Mouse (Mus musculus): Measurements from ENCODE around the gene Aff1.
A peak's percentile ranks its signal among the peaks of the same experiment; 100 is the strongest.

Aff1 gene

GRCm38 (mm10) chr5:103691624-103692530, at the start of gene Aff1:
Gene Aff1, plus strand, starts transcription at chr5:103692374.
- DNase-seq (ENCODE audit: low spot score in 2 of 2), result peak; percentile 89 to 90

GRCm38 (mm10) chr5:103644167-103644566, 48.0 kb upstream of the Aff1 start:
- DNase-seq (ENCODE audit: low spot score in 2 of 2), result no peak

- DNase-seq (ENCODE audit: low spot score in 2 of 2), result no peak
Observed at GRCm38 (mm10) chr5:103647320-103647719, 44.9 kb upstream of the Aff1 start.

GRCm38 (mm10) chr5:103654225-103654624, 37.9 kb upstream of the Aff1 start:
- no peak for DNase-seq (ENCODE audit: low spot score in 2 of 2)

- DNase-seq (ENCODE audit: low spot score in 2 of 2), result no peak
Observed at GRCm38 (mm10) chr5:103654780-103655179, 37.4 kb upstream of the Aff1 start.

GRCm38 (mm10) chr5:103655346-103656118, 36.6 kb upstream of the Aff1 start, which contains the start of gene 1700016H13Rik:
Gene 1700016H13Rik, minus strand, starts transcription at chr5:103656010.
- DNase-seq (ENCODE audit: low spot score in 2 of 2), result peak; percentile 65 to 67

- no peak for DNase-seq (ENCODE audit: low spot score in 2 of 2)
Observed at GRCm38 (mm10) chr5:103658921-103659320, 33.3 kb upstream of the Aff1 start.

- DNase-seq (ENCODE audit: low spot score in 2 of 2), result peak; percentile 23 to 43
Observed at GRCm38 (mm10) chr5:103659571-103659970, 32.6 kb upstream of the Aff1 start.

- DNase-seq (ENCODE audit: low spot score in 2 of 2), result no peak
Observed at GRCm38 (mm10) chr5:103664932-103665331, 27.2 kb upstream of the Aff1 start.

GRCm38 (mm10) chr5:103665876-103666275, 26.3 kb upstream of the Aff1 start:
- no peak for DNase-seq (ENCODE audit: low spot score in 2 of 2)

- DNase-seq (ENCODE audit: low spot score in 2 of 2), result no peak
Observed at GRCm38 (mm10) chr5:103671858-103672257, 20.3 kb upstream of the Aff1 start.

- no peak for DNase-seq (ENCODE audit: low spot score in 2 of 2)
Observed at GRCm38 (mm10) chr5:103673611-103674010, 18.6 kb upstream of the Aff1 start.

GRCm38 (mm10) chr5:103674482-103674881, 17.7 kb upstream of the Aff1 start:
- no peak for DNase-seq (ENCODE audit: low spot score in 2 of 2)

GRCm38 (mm10) chr5:103676289-103676881, 15.8 kb upstream of the Aff1 start:
- no peak for DNase-seq (ENCODE audit: low spot score in 2 of 2)

- no peak for DNase-seq (ENCODE audit: low spot score in 2 of 2)
Observed at GRCm38 (mm10) chr5:103677894-103678293, 14.3 kb upstream of the Aff1 start.

GRCm38 (mm10) chr5:103678974-103679373, 13.2 kb upstream of the Aff1 start:
- DNase-seq (ENCODE audit: low spot score in 2 of 2), result no peak

- DNase-seq (ENCODE audit: low spot score in 2 of 2), result peak; percentile 70 to 85
Observed at GRCm38 (mm10) chr5:103680381-103680780, 11.8 kb upstream of the Aff1 start.

- no peak for DNase-seq (ENCODE audit: low spot score in 2 of 2)
Observed at GRCm38 (mm10) chr5:103681824-103682223, 10.3 kb upstream of the Aff1 start.

- peak in 1 of 2 experiments; percentile 25 for DNase-seq (ENCODE audit: low spot score in 2 of 2)
Observed at GRCm38 (mm10) chr5:103689645-103690044, 2.5 kb upstream of the Aff1 start.

GRCm38 (mm10) chr5:103690190-103690589, 2.0 kb upstream of the Aff1 start:
- DNase-seq (ENCODE audit: low spot score in 2 of 2), result no peak

- no peak for DNase-seq (ENCODE audit: low spot score in 2 of 2)
Observed at GRCm38 (mm10) chr5:103691171-103691570, 1.0 kb upstream of the Aff1 start.

GRCm38 (mm10) chr5:103692531-103693040, 412 bp downstream of the Aff1 start:
- peak; percentile 50 to 57 for DNase-seq (ENCODE audit: low spot score in 2 of 2)

Measured in heart, adult 9 months (tissue).